Mouse (Mus musculus): ENCODE data around the gene Spns3. TPM values are rescaled to one million over a fixed set of nuclear protein-coding genes. Genes with fewer than 3 reads are reported as not detected.
A peak's percentile ranks its signal among the peaks of the same experiment; 100 is the strongest.

Gene Spns3
- total RNA-seq (2021), result under 1 TPM; 0.21 to 0.28 TPM
- long read RNA-seq, experiment 1, result 0 reads
- long read RNA-seq, experiment 2, partial matches to known transcripts, result 0 of 1 reads
- long read RNA-seq, experiment 2, other reads (novel, unspliced or antisense), result 1 of 1 reads

GRCm38 (mm10) chr11:72550134-72550988, at the start of gene Spns3:
TSS of gene Spns3 (minus strand) at chr11:72550506.
- no peak for DNase-seq (ENCODE audit: low spot score in 2 of 2)

- no peak for DNase-seq (ENCODE audit: low spot score in 2 of 2)
Measured at GRCm38 (mm10) chr11:72597780-72598179, 47.5 kb upstream of the Spns3 start.

- no peak for DNase-seq (ENCODE audit: low spot score in 2 of 2)
Measured at GRCm38 (mm10) chr11:72595010-72595737, 44.9 kb upstream of the Spns3 start.

GRCm38 (mm10) chr11:72587537-72588233, 37.4 kb upstream of the Spns3 start:
- no peak for DNase-seq (ENCODE audit: low spot score in 2 of 2)

- no peak for DNase-seq (ENCODE audit: low spot score in 2 of 2)
Measured at GRCm38 (mm10) chr11:72586570-72586969, 36.3 kb upstream of the Spns3 start.

- no peak for DNase-seq (ENCODE audit: low spot score in 2 of 2)
Measured at GRCm38 (mm10) chr11:72583092-72583491, 32.8 kb upstream of the Spns3 start.

GRCm38 (mm10) chr11:72582448-72582705, 32.1 kb upstream of the Spns3 start:
- no peak for DNase-seq (ENCODE audit: low spot score in 2 of 2)

- DNase-seq (ENCODE audit: low spot score in 2 of 2), result no peak
Measured at GRCm38 (mm10) chr11:72581609-72582447, 31.5 kb upstream of the Spns3 start.

- DNase-seq (ENCODE audit: low spot score in 2 of 2), result no peak
Measured at GRCm38 (mm10) chr11:72578471-72578870, 28.2 kb upstream of the Spns3 start.

- DNase-seq (ENCODE audit: low spot score in 2 of 2), result peak in 1 of 2 experiments; percentile 17
Measured at GRCm38 (mm10) chr11:72576466-72577351, 26.4 kb upstream of the Spns3 start.

GRCm38 (mm10) chr11:72576111-72576465, 25.8 kb upstream of the Spns3 start:
- no peak for DNase-seq (ENCODE audit: low spot score in 2 of 2)

GRCm38 (mm10) chr11:72573819-72574218, 23.5 kb upstream of the Spns3 start:
- no peak for DNase-seq (ENCODE audit: low spot score in 2 of 2)

- DNase-seq (ENCODE audit: low spot score in 2 of 2), result peak; percentile 81 to 89
Measured at GRCm38 (mm10) chr11:72570319-72570979, 20.1 kb upstream of the Spns3 start.

GRCm38 (mm10) chr11:72569671-72570318, 19.5 kb upstream of the Spns3 start:
- DNase-seq (ENCODE audit: low spot score in 2 of 2), result no peak

GRCm38 (mm10) chr11:72569051-72569450, 18.7 kb upstream of the Spns3 start:
- DNase-seq (ENCODE audit: low spot score in 2 of 2), result no peak

GRCm38 (mm10) chr11:72566816-72567338, 16.6 kb upstream of the Spns3 start:
- peak; percentile 77 to 83 for DNase-seq (ENCODE audit: low spot score in 2 of 2)

- DNase-seq (ENCODE audit: low spot score in 2 of 2), result no peak
Measured at GRCm38 (mm10) chr11:72566304-72566703, 16.0 kb upstream of the Spns3 start.

GRCm38 (mm10) chr11:72564232-72564807, 14.0 kb upstream of the Spns3 start:
- peak in 1 of 2 experiments; percentile 25 for DNase-seq (ENCODE audit: low spot score in 2 of 2)
